Mouse (Mus musculus) MEL (cell line): ENCODE measurements around the gene Nos1ap.

Experiments
- CHD2 ChIP-seq: IDR thresholded peaks from 2 replicates; pipeline ENCODE4 v1.6.1; 2011; ENCODE audit warnings: low read length, improper control_type of control experiment
- CTCF ChIP-seq, 3 experiments: IDR thresholded peaks in 2 of 3; conservative IDR thresholded peaks in 1 of 3; 2 replicates each; pipeline ENCODE4 v1.5.1; 2011 to 2012; ENCODE audit warnings: low read length in 3 of 3, low read depth in 2 of 3, mild to moderate bottlenecking in 2 of 3, improper control_type of control experiment in 1 of 3, inconsistent platforms in 1 of 3, mixed read lengths in 1 of 3, moderate library complexity in 1 of 3; ENCODE audit not compliant: control insufficient read depth in 1 of 3, insufficient read depth in 1 of 3, poor library complexity in 1 of 3, severe bottlenecking in 1 of 3
- E2F4 ChIP-seq: IDR thresholded peaks from 2 replicates; pipeline ENCODE4 v1.6.1; 2011; ENCODE audit warnings: low read depth, low read length, improper control_type of control experiment, borderline replicate concordance
- JUND ChIP-seq: IDR thresholded peaks from 2 replicates; pipeline ENCODE4 v1.6.1; 2011; ENCODE audit warnings: low read depth, mild to moderate bottlenecking, improper control_type of control experiment, low read length
- MAX ChIP-seq: IDR thresholded peaks from 2 replicates; pipeline ENCODE4 v1.6.1; 2011; ENCODE audit warnings: low read length, improper control_type of control experiment
- POLR2A ChIP-seq, 2 experiments: IDR thresholded peaks; 2 replicates each; pipeline ENCODE4 v1.6.1; 2011 to 2012; ENCODE audit warnings: low read length in 2 of 2, mild to moderate bottlenecking in 2 of 2, control low read depth in 1 of 2, improper control_type of control experiment in 1 of 2, low read depth in 1 of 2, moderate library complexity in 1 of 2; ENCODE audit not compliant: control insufficient read depth in 1 of 2, insufficient read depth in 1 of 2, poor library complexity in 1 of 2
- RAD21 ChIP-seq: IDR thresholded peaks from 2 replicates; pipeline ENCODE4 v1.6.1; 2011; ENCODE audit warnings: mild to moderate bottlenecking, low read depth, low read length, improper control_type of control experiment
- SIN3A ChIP-seq: IDR thresholded peaks from 2 replicates; pipeline ENCODE4 v1.6.1; 2012; ENCODE audit warnings: low read length, improper control_type of control experiment, inconsistent platforms
- SMC3 ChIP-seq: IDR thresholded peaks from 2 replicates; pipeline ENCODE4 v1.6.1; 2011; ENCODE audit warnings: low read depth, low read length, improper control_type of control experiment
- TAL1 ChIP-seq: IDR thresholded peaks from 2 replicates; pipeline ENCODE4 v1.6.1; 2012; ENCODE audit warnings: mild to moderate bottlenecking, inconsistent platforms, low read length, moderate library complexity, mixed read lengths
- ZNF384 ChIP-seq: IDR thresholded peaks from 2 replicates; pipeline ENCODE4 v1.6.1; 2012; ENCODE audit warnings: low read depth, mild to moderate bottlenecking, inconsistent platforms, low read length, improper control_type of control experiment

- no peak for TF ChIP-seq SIN3A
- TF ChIP-seq POLR2A (IDR thresholded peaks at IDR 0.05; ENCODE audit: control insufficient read depth in 1 of 2, insufficient read depth in 1 of 2, low read depth in 1 of 2, low read length in 2 of 2, poor library complexity in 1 of 2): no peak
- no peak for TF ChIP-seq RAD21
- no peak for TF ChIP-seq E2F4
- TF ChIP-seq CHD2: no peak
- no peak for TF ChIP-seq JUND
- no peak for TF ChIP-seq ZNF384
- TF ChIP-seq SMC3: no peak
- TF ChIP-seq CTCF (IDR thresholded peaks at IDR 0.05 in 2 of 3, conservative IDR thresholded peaks at IDR 0.05 in 1 of 3; ENCODE audit: control insufficient read depth in 1 of 3, insufficient read depth in 1 of 3, low read depth in 2 of 3, low read length in 3 of 3, poor library complexity in 1 of 3, severe bottlenecking in 1 of 3): no peak
- TF ChIP-seq TAL1: no peak
- TF ChIP-seq MAX: no peak
Measured at GRCm38 (mm10) chr1:170301686-170302085, 288.0 kb downstream of the Nos1ap start.
